Mouse (Mus musculus) left cerebral cortex, adult 2 months (tissue): Measurements from ENCODE around the gene Tmem114. TPM values are rescaled to one million over a fixed set of nuclear protein-coding genes. Genes with fewer than 3 reads are reported as not detected.
A peak's percentile ranks its signal among the peaks of the same experiment; 100 is the strongest.

Source experiments
- DNase-seq, 2 experiments: peaks; one replicate each; pipeline ENCODE4 v3.0.0; 2021 to 2022; ENCODE audit warnings: low spot score in 2 of 2, mixed read lengths in 1 of 2; ENCODE audit errors: extremely low spot score in 1 of 2
- H3K27ac ChIP-seq: fragments of 200-600 bp; 2 replicates; pipeline ENCODE4 v1.8.1; 2022
- H3K4me3 ChIP-seq: fragments of 200-600 bp; 2 replicates; pipeline ENCODE4 v1.8.1; 2022
- CTCF ChIP-seq: fragments of 200-600 bp; IDR thresholded peaks from 2 replicates; pipeline ENCODE4 v1.8.1; 2022; ENCODE audit warnings: antibody characterized with exemption, mild to moderate bottlenecking, moderate library complexity
- intact Hi-C: fragments of 180-260 bp; cut with DNase I; formaldehyde crosslinking; loops from one replicate; pipeline ENCODE4 v1.15.1; 2025
- long read RNA-seq, 2 experiments: library from polyadenylated mRNA; stranded (forward); transcript quantifications; one replicate each; pipeline ENCODE4 v2.0.0; 2021; ENCODE audit warnings: borderline mapping rate in 2 of 2
- total RNA-seq, 2 experiments: library from RNA; stranded (reverse); gene quantifications; 2 replicates each; pipeline ENCODE4 v1.2.3; 2021

Gene Tmem114
- 1 to 10 TPM; 1.3 to 2.5 TPM for total RNA-seq
- long read RNA-seq, experiment 1: 0 reads
- long read RNA-seq, experiment 2: 0 reads

DNA sequence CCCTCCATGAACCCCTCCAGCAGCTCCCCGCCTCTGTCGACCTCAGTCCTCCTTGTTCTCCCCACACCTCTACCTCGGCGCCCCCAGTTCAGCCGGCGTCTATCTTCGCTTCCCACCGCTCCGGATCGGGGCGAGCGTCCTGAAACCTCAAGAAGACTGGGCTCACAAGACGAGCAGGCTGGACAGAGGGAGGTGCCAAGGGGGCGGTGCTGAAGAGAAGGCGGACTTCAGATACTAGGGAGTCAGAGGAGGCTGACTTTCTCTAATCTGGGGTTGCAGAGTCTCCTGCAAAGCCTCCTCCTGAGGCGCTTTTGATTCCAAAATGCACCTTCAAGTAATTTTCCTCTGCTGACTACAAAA is at the start of gene Tmem114:
Gene Tmem114 (minus strand): TSS at position 166 of the 360 bp plus-strand sequence.
- peak in 1 of 2 experiments; percentile 26 for DNase-seq

DNA sequence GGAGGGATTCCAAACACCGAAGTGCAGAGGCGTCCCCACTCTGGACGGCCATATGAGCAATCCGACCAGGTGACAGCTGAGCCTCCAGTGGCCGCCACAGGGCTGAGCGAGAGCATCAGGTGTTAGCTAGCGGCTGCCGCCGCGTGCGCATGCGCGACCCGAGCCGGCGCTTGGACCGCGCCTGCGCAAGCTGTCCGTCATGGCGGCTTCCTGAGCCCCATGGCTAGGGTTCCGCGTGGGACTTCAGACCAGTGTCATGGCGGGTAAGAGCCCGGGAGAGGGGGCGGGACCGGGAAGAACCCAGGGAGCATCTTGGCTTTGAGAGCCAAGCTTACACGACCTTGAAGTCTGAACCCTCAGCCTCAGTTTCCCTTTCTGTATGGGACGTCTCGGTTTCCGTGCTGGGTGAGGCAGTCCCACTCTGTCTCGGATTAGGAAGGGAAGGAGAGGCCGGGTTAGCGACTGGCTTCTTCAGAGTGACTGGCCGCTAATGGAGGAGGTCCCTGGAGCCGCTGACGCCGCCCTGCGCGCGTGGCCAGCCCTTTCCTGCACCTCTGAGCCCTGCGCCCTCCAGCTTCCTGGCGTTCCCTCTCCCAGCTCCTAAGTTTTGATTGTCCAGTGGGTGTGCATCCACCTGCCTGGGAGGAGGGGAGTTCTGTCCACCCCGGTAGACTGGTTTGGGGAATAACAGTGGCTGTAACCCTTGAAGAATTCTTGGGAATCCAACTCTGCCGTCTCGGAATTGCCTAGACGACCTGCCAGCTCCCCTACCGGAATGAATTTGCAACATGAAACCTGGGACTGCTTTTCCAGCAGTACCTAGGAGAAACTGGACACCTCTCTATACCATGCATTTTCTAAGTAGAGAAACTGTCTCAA is 45.9 kb upstream of the Tmem114 start, which contains the start of gene Mettl22:
Gene Mettl22 (plus strand): TSS at position 186 of the 879 bp plus-strand sequence.
- intact Hi-C loops: loop anchor here (5.0 kb wide), 1 partner anchor 59 kb away; no protein-coding TSS in a partner anchor
- Histone ChIP-seq H3K27ac (peak within 1 kb of the TSS; percentile 77), H3K4me3 (peak within 1 kb of the TSS; percentile 67)
- DNase-seq: peak; percentile 90 to 92
- peak; percentile 33 for TF ChIP-seq CTCF

More for the DNA sequence above, at the start of gene Tmem114:
- Histone ChIP-seq H3K4me3 (peak within 1 kb of the TSS; percentile 44), H3K27ac (no peak within 1 kb of the TSS)
- TF ChIP-seq CTCF: no peak
- intact Hi-C loops: no loop called here

DNA sequence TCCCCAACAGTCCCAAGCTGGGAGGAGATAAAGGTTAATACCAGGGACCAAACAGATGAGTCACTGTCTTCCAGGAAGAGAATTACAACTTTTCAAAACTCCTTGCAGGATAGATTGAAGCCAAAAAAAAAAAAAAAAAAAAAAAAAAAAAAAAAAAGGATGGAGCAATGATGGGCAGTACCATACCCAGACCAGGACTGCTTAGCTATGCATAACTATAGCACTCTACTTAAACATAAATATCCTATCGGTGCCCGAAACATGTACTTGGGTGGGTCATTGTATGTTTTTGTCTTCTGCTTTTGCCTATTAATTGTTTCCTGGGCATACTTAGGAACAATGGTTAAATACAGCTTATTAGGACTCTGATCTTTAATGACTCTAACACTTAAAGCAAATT is 45.2 kb upstream of the Tmem114 start:
- no peak for DNase-seq
- H3K4me3 ChIP-seq: peak overlapping the region; percentile 67
- H3K27ac ChIP-seq: no peak overlapping the region
- intact Hi-C loops: loop anchor here (5.0 kb wide), 1 partner anchor 58 kb away; no protein-coding TSS in a partner anchor
- TF ChIP-seq CTCF: no peak

DNA sequence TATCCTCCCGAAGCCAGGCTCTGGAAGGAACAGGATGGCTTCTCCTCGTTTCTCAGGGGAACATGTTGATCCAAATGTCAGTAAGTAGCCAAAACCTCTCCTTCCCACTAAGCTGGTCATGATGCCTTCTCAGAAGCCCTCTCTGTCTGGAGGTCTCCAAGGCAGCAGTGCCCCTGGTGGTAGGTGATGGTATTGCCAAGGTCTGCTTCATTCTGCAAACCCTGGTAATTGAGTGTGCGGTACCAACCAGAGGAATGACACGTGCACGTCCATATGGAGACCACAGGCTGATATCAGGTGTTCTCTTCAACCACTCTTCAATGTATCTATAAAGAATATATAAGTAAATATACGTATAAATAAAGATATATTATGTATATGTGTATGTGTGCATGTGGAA is 34.2 kb upstream of the Tmem114 start:
- peak; percentile 76 for TF ChIP-seq CTCF
- intact Hi-C loops: no loop called here

DNA sequence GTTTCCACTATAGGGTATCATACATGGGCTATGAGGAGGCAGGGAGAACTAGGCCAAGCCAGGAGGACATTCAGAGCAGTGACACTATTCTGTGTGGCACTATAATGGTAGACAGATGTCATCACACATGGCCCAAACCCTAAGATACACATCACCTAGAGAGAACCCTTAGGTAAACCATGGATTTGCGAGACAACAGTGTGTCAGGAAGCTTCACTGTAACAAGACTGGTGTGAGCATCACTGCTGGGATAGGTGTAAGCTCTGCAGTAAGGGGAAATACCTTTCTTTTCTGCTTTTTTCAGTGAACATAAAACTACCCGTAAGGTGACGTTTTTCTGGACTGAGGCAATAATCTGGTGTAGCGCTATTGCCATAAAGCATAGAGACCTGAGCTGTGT is 33.5 kb upstream of the Tmem114 start:
- H3K4me3 ChIP-seq: no peak overlapping the region
- no peak for TF ChIP-seq CTCF
- intact Hi-C loops: no loop called here
- DNase-seq: no peak
- no peak overlapping the region for H3K27ac ChIP-seq

More for the DNA sequence above, 34.2 kb upstream of the Tmem114 start:
- Histone ChIP-seq H3K4me3 (no peak overlapping the region), H3K27ac (no peak overlapping the region)
- DNase-seq: peak; percentile 28 to 65

DNA sequence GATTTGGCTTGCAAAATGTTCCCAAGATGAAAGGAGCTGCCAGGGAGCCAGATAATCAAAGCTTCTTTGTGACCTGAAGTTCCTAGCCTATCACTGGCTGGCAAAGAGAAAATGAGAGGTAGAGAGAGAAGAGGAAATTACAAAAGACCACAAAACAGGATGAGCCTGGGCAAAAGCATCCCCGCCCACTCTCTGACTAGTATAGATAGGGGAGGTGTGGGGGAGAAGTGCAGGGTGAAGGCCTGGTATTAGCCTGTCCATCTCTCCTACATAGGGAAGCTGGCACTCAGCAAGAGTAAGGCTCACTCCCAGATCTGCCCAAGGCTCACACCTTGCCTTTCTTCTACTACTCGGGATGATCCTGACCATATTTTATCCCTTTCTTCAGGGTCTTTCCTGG is 30.3 kb upstream of the Tmem114 start:
- TF ChIP-seq CTCF: no peak
- intact Hi-C loops: no loop called here
- Histone ChIP-seq H3K4me3 (no peak overlapping the region), H3K27ac (no peak overlapping the region)
- no peak for DNase-seq

DNA sequence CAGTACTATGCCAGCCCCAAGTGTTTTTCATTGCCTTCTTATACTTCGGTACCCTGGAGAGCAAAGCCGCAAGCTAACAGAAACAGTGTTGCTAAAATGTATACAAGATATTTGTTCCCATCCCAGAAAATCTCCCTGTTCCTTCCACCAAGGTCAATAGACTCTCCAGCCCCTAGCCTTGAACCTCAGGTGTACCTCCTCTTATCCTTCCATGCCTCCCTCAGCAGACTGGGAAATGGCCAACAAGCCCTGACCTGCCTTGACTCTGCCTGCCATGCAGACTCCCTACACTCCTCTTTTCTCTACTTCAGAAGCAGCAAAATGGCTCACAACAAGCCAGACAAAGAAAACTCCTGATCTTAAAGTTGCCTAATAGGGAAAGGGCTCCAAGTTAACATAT is 28.4 kb upstream of the Tmem114 start:
- TF ChIP-seq CTCF: no peak
- Histone ChIP-seq H3K27ac (no peak overlapping the region), H3K4me3 (no peak overlapping the region)
- no peak for DNase-seq
- intact Hi-C loops: no loop called here

DNA sequence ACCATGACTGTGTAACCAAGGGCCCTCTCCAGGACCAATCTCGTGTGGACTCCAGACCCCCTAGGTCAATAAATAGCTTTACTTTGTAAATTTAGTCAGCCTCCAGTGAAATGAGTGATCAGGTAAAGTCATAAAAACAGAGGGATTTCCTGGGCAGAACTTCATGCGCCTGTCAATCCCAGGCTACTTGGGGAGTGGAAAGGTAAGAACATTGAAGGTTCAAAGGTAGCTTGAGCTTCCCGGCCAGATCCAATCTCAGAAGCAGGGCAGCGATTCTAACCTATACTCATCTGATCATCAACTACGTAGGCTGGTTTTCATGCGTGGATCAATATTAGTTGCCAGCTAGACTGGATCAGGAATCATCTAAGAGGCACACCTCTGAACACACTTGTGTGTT is 21.3 kb upstream of the Tmem114 start:
- intact Hi-C loops: no loop called here
- TF ChIP-seq CTCF: no peak

DNA sequence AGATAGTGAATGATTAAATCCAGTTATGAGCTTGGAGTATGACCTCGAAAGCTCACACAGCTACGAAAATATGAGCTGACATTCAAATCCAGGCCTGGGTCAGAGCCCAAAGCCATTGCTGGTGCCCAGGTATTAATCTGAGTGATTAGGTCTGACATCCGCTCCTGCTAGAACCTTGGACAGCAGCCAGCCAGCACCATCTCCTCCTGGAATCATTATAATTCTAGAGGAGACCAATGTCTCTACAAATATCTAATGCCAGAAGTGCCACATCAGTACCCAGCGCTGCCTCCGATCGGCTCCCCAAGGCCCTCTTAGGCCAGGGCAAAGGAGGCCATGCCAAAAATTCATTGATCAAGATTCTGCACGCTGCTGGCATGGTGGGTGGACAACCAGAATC is 20.0 kb upstream of the Tmem114 start:
- intact Hi-C loops: no loop called here
- H3K4me3 ChIP-seq: no peak overlapping the region
- no peak for TF ChIP-seq CTCF
- no peak for DNase-seq
- H3K27ac ChIP-seq: no peak overlapping the region

More for the DNA sequence above, 21.3 kb upstream of the Tmem114 start:
- no peak for DNase-seq
- Histone ChIP-seq H3K27ac (no peak overlapping the region), H3K4me3 (no peak overlapping the region)

DNA sequence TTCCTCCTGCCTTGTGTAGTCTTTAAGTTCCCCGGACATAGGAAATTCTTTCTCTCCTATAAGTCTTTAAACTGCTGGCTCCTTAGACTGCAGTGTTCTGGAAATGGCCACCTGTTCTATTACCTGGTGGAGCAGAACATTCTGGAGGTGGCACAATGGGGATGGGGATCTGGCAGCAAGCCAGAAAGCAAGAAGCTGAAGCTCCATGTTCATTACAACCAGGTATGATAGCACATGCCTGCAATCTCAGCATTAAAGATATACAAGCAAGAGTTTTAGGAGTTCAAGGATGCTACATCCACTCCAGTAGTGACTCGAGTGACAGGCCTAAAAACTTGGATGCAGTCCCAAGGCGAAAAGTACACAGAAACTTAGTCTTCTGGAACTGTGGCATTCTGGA is 7.7 kb upstream of the Tmem114 start:
- no peak for TF ChIP-seq CTCF
- DNase-seq: no peak
- no peak overlapping the region for H3K4me3 ChIP-seq
- intact Hi-C loops: no loop called here
- no peak overlapping the region for H3K27ac ChIP-seq

DNA sequence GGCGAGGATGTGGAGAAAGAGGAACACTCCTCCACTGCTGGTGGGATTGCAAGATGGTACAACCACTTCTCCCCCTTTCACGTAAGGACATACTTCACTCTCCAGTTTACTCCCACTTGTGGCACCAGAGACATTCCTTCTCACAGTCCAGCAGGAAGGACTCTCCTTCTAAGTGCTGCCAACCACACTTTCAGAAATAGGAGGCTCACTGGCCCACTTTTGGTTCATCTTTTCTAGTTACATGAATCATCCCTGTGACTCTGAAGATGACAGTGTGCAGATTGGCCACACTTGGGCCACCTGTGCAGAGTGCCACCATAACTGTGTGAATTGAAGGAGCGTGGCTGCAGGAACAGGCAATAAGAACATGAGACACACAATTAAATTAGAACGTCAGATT is 4.6 kb upstream of the Tmem114 start:
- no peak for DNase-seq
- no peak for TF ChIP-seq CTCF
- no peak overlapping the region for H3K27ac ChIP-seq
- no peak overlapping the region for H3K4me3 ChIP-seq
- intact Hi-C loops: no loop called here

DNA sequence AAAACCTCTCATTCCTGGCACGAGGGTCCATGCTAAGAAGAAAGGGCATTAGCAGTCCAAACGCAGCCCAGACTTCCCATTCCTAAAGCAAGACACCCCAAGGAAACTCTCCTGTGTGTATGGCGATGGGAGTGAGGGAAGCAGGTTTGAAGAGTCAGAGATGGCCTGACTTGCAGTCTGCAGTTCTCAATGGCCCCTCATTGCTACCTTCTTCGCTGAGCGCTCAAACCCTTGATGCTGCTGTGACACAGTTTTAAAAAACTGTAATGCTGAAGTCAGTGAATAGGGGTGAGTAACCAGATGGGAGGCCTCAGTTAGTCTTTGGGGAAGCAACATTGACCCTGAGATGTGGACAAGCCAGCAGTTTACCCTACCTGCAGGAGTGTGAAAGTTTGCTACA is 800 bp upstream of the Tmem114 start:
- Histone ChIP-seq H3K4me3 (no peak overlapping the region), H3K27ac (no peak overlapping the region)
- intact Hi-C loops: no loop called here
- DNase-seq: no peak
- TF ChIP-seq CTCF: no peak
